Mouse (Mus musculus): ENCODE results near the gene Adk. TPM values are rescaled to one million over a fixed set of nuclear protein-coding genes. Genes with fewer than 3 reads are reported as not detected.

The Adk gene
- polyA plus RNA-seq, 1 experiment from 2014 or later, result 131 TPM

DNA sequence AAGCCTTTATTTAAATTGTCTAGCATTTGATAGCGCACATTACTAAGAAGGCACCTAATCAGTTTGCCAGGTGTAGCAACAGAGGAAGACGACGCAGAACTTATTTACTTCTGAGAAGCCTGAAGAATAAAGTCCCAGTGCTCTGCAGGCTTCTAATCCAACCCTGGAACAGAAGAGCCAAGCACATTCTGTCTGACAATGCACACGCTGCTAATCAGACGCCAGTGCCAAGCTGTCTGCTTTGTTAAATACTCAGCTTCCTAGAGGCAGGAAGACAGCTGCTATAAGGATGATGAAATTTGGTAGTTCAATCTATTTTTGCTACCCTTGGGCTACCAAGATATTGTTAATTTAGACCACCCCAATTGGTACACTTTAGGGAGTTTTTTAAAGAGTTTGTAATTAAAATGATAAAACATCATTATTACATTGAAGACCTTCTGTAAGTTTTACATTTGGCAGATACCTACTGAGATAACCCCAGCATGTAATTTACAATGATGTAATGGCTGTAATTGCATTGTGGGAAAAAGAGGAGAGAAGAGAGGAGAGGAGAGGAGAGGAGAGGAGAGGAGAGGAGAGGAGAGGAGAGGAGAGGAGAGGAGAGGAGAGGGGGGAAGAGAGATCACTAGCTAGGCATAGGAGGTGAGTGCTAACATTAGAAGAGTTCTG lies 201.1 kb downstream of the Adk start:
- Histone ChIP-seq H3K27me3 (replicated peaks; ENCODE audit: control insufficient read depth, insufficient read depth, low read length) (no peaks in the 10 kb centered on the region), H3K4me3 (ENCODE audit: low read depth, low read length) (no peak overlapping the region), H3K9me3 (ENCODE audit: control insufficient read depth, low read length) (no peaks in the 10 kb centered on the region), H3K27ac (replicated peaks; ENCODE audit: low read depth, low read length) (peak overlapping the region; percentile 53), H3K9ac (ENCODE audit: low read depth, low read length) (no peak overlapping the region), H3K36me3 (ENCODE audit: control insufficient read depth, insufficient read depth, low read length) (no peaks in the 10 kb centered on the region), H3K4me2 (ENCODE audit: low read depth, low read length) (no peak overlapping the region), H3K4me1 (ENCODE audit: control insufficient read depth, insufficient read depth, low read length) (peaks cover 22% of the 10 kb centered on the region)
- ATAC-seq (ENCODE audit: low read depth) (peak; percentile 64; the same call in 1 of the 2 replicates), DNase-seq (ENCODE audit: low spot score) (peak; percentile 90)
- WGBS, result 33% methylated on average over 5 of the region's 5 CpGs

DNA sequence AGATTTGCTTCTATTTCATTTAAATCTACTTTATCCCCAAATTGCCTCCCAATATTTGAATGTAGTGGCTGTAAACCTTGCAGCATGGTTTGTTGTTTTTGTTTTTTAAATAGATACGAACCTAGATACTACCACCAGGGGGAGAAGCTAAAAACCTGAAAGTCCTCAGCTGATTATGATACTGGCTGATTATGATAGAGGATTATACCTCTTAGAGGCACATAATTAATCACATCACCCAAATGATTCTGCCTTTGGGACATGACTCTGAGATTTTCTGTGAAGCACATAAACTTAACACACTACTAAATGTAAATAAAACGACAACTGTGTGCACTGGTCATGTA lies 201.6 kb downstream of the Adk start:
- no peak for ATAC-seq (ENCODE audit: low read depth)
- WGBS, result 66% methylated on average over 2 of the region's 2 CpGs
- 0 out of 2 replicates have a peak overlapping the region, but pooled peaks have one; percentile 53 for H3K27ac ChIP-seq (replicated peaks; ENCODE audit: low read depth, low read length)

DNA sequence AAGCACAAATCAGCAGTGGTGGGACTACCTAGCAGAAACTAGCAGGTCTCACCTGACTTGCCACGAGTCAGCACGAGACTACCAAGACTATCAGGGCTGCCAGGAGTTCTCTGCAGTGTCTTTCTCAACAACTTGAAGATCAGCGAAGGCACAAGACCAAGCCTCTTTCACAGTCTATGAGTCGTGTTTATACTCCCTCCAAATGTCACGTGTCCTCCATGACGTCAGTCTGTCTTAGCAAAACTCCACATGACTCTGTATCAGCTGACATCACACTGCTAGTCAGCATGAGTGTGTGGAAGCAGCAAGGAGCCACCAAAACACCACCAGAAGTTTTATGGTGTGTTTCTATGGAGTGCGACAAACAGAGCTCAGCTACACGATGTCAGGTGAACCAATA lies 215.9 kb downstream of the Adk start:
- Histone ChIP-seq H3K4me3 (ENCODE audit: low read depth, low read length) (no peak overlapping the region), H3K4me1 (ENCODE audit: control insufficient read depth, insufficient read depth, low read length) (no peaks in the 10 kb centered on the region), H3K27ac (replicated peaks; ENCODE audit: low read depth, low read length) (no peak overlapping the region), H3K4me2 (ENCODE audit: low read depth, low read length) (no peak overlapping the region), H3K36me3 (ENCODE audit: control insufficient read depth, insufficient read depth, low read length) (no peaks in the 10 kb centered on the region), H3K9ac (ENCODE audit: low read depth, low read length) (no peak overlapping the region), H3K27me3 (replicated peaks; ENCODE audit: control insufficient read depth, insufficient read depth, low read length) (no peaks in the 10 kb centered on the region), H3K9me3 (ENCODE audit: control insufficient read depth, low read length) (no peaks in the 10 kb centered on the region)
- ATAC-seq (ENCODE audit: low read depth), result no peak
- 93% methylated on average over 8 of the region's 8 CpGs for WGBS
- no peak for DNase-seq (ENCODE audit: low spot score)

More for the DNA sequence above, 201.6 kb downstream of the Adk start:
- DNase-seq (ENCODE audit: low spot score), result peak; percentile 26
- no peaks in the 10 kb centered on the region for H3K27me3 ChIP-seq (replicated peaks; ENCODE audit: control insufficient read depth, insufficient read depth, low read length)
- no peak overlapping the region for H3K9ac ChIP-seq (ENCODE audit: low read depth, low read length)
- no peak overlapping the region for H3K4me3 ChIP-seq (ENCODE audit: low read depth, low read length)
- H3K4me1 ChIP-seq (ENCODE audit: control insufficient read depth, insufficient read depth, low read length), result peaks cover 22% of the 10 kb centered on the region
- H3K36me3 ChIP-seq (ENCODE audit: control insufficient read depth, insufficient read depth, low read length), result no peaks in the 10 kb centered on the region
- H3K9me3 ChIP-seq (ENCODE audit: control insufficient read depth, low read length), result no peaks in the 10 kb centered on the region
- H3K4me2 ChIP-seq (ENCODE audit: low read depth, low read length), result no peak overlapping the region

DNA sequence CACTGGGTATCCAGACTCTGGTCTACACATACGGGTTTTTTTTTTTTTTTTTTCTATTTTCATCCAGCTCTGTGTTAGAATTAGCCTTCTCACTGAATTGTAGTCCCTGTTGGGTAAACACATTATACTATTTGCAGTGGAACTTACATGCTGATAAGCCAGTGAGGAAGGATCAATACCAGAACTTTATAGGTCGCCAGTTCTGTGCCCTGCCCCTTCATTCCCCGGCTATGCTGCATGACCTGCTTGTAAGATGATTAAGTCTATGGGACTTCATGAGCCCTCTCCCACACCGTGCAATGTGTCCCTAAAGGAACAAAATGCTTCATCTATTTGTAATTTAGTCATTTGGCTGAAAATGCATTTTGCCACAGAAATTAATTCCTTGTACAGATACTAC lies 219.1 kb downstream of the Adk start:
- no peak for DNase-seq (ENCODE audit: low spot score)
- WGBS, result 87% methylated on average over 4 of the region's 4 CpGs

DNA sequence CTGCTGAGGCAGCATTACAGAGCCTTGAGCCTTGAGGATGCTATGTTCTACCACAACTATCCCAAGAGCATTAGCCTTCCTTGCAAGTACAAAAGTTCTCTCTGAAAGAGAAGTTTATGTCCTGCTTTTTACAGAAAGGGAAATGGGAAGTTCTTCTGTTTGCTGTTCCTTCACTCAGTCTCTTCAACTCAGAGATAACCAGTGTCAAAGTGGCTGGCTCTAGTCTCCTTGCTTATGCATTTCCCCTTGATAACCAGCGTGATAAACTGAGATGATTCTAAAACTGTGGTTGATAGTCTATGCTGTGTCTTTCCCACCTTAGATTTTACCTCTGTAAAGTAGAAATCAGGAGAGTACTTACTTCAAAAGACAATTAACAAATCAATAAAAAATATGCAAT lies 223.4 kb downstream of the Adk start:
- Histone ChIP-seq H3K4me1 (ENCODE audit: control insufficient read depth, insufficient read depth, low read length) (0 out of 2 replicates have a peak, but pooled peaks cover 3% of the 10 kb centered on the region), H3K4me2 (ENCODE audit: low read depth, low read length) (no peak overlapping the region), H3K4me3 (ENCODE audit: low read depth, low read length) (no peak overlapping the region), H3K36me3 (ENCODE audit: control insufficient read depth, insufficient read depth, low read length) (no peaks in the 10 kb centered on the region), H3K27ac (replicated peaks; ENCODE audit: low read depth, low read length) (no peak overlapping the region), H3K9me3 (ENCODE audit: control insufficient read depth, low read length) (no peaks in the 10 kb centered on the region), H3K9ac (ENCODE audit: low read depth, low read length) (no peak overlapping the region), H3K27me3 (replicated peaks; ENCODE audit: control insufficient read depth, insufficient read depth, low read length) (no peaks in the 10 kb centered on the region)
- ATAC-seq (ENCODE audit: low read depth), result no peak
- 80% methylated on average over 1 of the region's 1 CpGs for WGBS
- no peak for DNase-seq (ENCODE audit: low spot score)

More for the DNA sequence above, 219.1 kb downstream of the Adk start:
- H3K27me3 ChIP-seq (replicated peaks; ENCODE audit: control insufficient read depth, insufficient read depth, low read length), result no peaks in the 10 kb centered on the region
- no peak overlapping the region for H3K4me3 ChIP-seq (ENCODE audit: low read depth, low read length)
- no peak for ATAC-seq (ENCODE audit: low read depth)
- 0 out of 2 replicates have a peak, but pooled peaks cover 3% of the 10 kb centered on the region for H3K4me1 ChIP-seq (ENCODE audit: control insufficient read depth, insufficient read depth, low read length)
- H3K9ac ChIP-seq (ENCODE audit: low read depth, low read length), result no peak overlapping the region
- H3K36me3 ChIP-seq (ENCODE audit: control insufficient read depth, insufficient read depth, low read length), result no peaks in the 10 kb centered on the region
- H3K27ac ChIP-seq (replicated peaks; ENCODE audit: low read depth, low read length), result no peak overlapping the region
- H3K9me3 ChIP-seq (ENCODE audit: control insufficient read depth, low read length), result no peaks in the 10 kb centered on the region
- H3K4me2 ChIP-seq (ENCODE audit: low read depth, low read length), result no peak overlapping the region

DNA sequence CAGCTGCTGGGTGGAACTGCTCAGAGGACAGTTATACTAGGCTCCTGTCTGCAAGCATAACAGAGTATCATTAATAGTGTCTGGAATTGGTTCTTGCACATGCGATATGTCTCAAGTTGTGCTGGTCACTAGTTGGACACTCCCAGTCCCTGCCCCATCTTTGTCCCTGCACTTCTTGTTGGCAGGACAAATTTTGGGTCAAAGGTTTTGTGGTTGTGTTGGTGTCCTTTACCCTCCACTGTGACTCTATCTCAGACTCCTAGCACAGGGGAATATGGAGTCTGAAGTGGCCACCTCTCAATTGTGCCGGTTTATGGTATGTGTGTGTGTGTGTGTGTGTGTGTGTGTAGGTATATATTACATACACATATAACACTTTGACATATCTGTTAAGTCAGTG lies 225.9 kb downstream of the Adk start:
- Histone ChIP-seq H3K27ac (replicated peaks; ENCODE audit: low read depth, low read length) (no peak overlapping the region), H3K27me3 (replicated peaks; ENCODE audit: control insufficient read depth, insufficient read depth, low read length) (no peaks in the 10 kb centered on the region), H3K9ac (ENCODE audit: low read depth, low read length) (no peak overlapping the region), H3K4me2 (ENCODE audit: low read depth, low read length) (no peak overlapping the region), H3K4me3 (ENCODE audit: low read depth, low read length) (no peak overlapping the region), H3K4me1 (ENCODE audit: control insufficient read depth, insufficient read depth, low read length) (0 out of 2 replicates have a peak, but pooled peaks cover 3% of the 10 kb centered on the region), H3K36me3 (ENCODE audit: control insufficient read depth, insufficient read depth, low read length) (no peaks in the 10 kb centered on the region), H3K9me3 (ENCODE audit: control insufficient read depth, low read length) (no peaks in the 10 kb centered on the region)
- DNase-seq (ENCODE audit: low spot score), result no peak
- no peak for ATAC-seq (ENCODE audit: low read depth)
- 96% methylated on average over 2 of the region's 2 CpGs for WGBS

DNA sequence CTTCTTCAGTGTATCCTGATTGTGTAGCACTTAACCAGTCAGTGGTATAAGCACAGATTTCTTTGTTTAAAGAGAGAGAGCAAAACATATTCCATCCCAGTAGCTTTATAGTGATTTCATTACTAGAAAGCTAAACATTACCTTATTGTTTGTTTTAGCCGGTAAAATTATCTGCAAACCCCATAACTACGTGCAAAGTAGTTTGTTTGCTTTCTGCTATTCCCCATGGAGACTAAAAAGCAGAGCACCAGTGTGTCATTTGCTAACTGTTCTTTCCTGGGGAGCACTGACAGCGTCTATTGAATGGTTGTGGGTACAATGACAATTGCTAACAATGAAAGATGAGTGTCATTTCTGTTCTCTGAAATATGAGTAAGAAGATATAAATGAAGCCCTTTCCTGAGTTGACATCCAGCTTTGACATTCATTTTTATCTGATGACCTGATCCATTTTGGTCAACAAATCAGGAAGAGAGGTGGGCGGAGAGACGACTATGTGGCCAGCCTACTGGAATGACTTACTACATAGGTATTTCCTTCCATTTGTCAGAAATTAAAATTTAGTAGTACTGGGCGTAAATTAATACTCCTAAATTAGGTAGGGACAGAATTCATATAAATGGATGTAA lies 226.6 kb downstream of the Adk start:
- Histone ChIP-seq H3K9ac (ENCODE audit: low read depth, low read length) (no peak overlapping the region), H3K27ac (replicated peaks; ENCODE audit: low read depth, low read length) (no peak overlapping the region), H3K27me3 (replicated peaks; ENCODE audit: control insufficient read depth, insufficient read depth, low read length) (no peaks in the 10 kb centered on the region), H3K4me3 (ENCODE audit: low read depth, low read length) (no peak overlapping the region), H3K36me3 (ENCODE audit: control insufficient read depth, insufficient read depth, low read length) (no peaks in the 10 kb centered on the region), H3K4me1 (ENCODE audit: control insufficient read depth, insufficient read depth, low read length) (peaks cover 7% of the 10 kb centered on the region), H3K4me2 (ENCODE audit: low read depth, low read length) (no peak overlapping the region), H3K9me3 (ENCODE audit: control insufficient read depth, low read length) (no peaks in the 10 kb centered on the region)
- DNase-seq (ENCODE audit: low spot score) (no peak), ATAC-seq (ENCODE audit: low read depth) (no peak)
- 61% methylated on average over 6 of the region's 6 CpGs for WGBS

DNA sequence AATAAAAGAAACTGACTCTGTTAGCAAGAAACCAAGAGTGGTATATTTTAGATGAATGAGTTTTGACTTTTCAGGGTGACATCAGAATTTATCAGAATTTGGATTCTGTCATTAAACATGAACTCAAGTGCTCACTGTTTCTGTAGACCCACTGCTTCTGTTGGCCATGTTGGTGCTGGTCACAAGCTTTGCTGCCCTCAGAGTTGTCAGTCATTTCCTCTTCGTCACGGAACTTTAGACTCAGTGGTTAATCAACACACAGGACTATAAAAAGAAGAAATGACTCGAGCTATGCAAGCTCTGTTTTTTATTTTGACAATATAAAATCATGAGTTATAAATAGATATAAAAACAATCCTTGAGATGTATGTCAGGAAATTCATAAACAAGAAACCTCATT lies 228.1 kb downstream of the Adk start:
- Histone ChIP-seq H3K4me3 (ENCODE audit: low read depth, low read length) (no peak overlapping the region), H3K9me3 (ENCODE audit: control insufficient read depth, low read length) (no peaks in the 10 kb centered on the region), H3K9ac (ENCODE audit: low read depth, low read length) (no peak overlapping the region), H3K27ac (replicated peaks; ENCODE audit: low read depth, low read length) (no peak overlapping the region), H3K36me3 (ENCODE audit: control insufficient read depth, insufficient read depth, low read length) (no peaks in the 10 kb centered on the region), H3K4me2 (ENCODE audit: low read depth, low read length) (no peak overlapping the region), H3K4me1 (ENCODE audit: control insufficient read depth, insufficient read depth, low read length) (peaks cover 17% of the 10 kb centered on the region), H3K27me3 (replicated peaks; ENCODE audit: control insufficient read depth, insufficient read depth, low read length) (no peaks in the 10 kb centered on the region)
- no peak for ATAC-seq (ENCODE audit: low read depth)
- DNase-seq (ENCODE audit: low spot score), result no peak
- 73% methylated on average over 3 of the region's 3 CpGs for WGBS

DNA sequence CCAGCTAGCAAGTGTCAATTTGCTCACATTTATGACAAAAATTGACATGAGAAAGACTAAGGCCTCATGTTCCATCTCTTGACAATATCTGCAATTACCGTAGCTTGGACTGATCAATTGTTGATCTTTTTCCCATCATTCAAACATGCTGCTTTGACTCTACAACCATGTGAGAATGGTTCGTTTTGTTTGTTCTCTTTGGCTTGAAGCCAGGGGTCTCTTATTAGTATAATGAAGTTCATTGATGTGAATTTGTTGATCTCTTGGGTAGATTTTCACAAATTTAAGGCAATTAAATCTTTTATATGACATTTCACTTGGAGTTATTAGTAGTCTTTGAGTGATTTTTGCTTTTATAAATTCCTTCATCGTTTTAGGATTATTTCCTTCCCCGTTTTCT lies 229.1 kb downstream of the Adk start:
- H3K36me3 ChIP-seq (ENCODE audit: control insufficient read depth, insufficient read depth, low read length), result no peaks in the 10 kb centered on the region
- no peak for DNase-seq (ENCODE audit: low spot score)
- H3K4me2 ChIP-seq (ENCODE audit: low read depth, low read length), result no peak overlapping the region
- H3K4me3 ChIP-seq (ENCODE audit: low read depth, low read length), result no peak overlapping the region
- H3K27ac ChIP-seq (replicated peaks; ENCODE audit: low read depth, low read length), result no peak overlapping the region
- H3K9ac ChIP-seq (ENCODE audit: low read depth, low read length), result no peak overlapping the region
- no peaks in the 10 kb centered on the region for H3K27me3 ChIP-seq (replicated peaks; ENCODE audit: control insufficient read depth, insufficient read depth, low read length)
- 71% methylated on average over 4 of the region's 4 CpGs for WGBS
- no peak for ATAC-seq (ENCODE audit: low read depth)
- H3K4me1 ChIP-seq (ENCODE audit: control insufficient read depth, insufficient read depth, low read length), result peaks cover 23% of the 10 kb centered on the region
- no peaks in the 10 kb centered on the region for H3K9me3 ChIP-seq (ENCODE audit: control insufficient read depth, low read length)

All from embryonic facial prominence, embryonic 14.5 days (tissue).